Comparison of ENCODE assay signal across 22 mouse cellular contexts in genomic region chr1:61293106-61293505, GRCm38 (mm10).
DNase-seq lines count a peak whose midpoint lies in the region; ATAC-seq and TF ChIP-seq lines count a peak whose summit lies in the region.
"Had no signal": no experiment of that assay in that cellular context is flagged by ENCODE, and none has a peak within 500 bp of the region (broad histone marks: within the 10 kb centered on the region; RNA-seq: fewer than 3 reads in every experiment).

No protein-coding gene starts in this region.

- H3K4me1 ChIP-seq in hindbrain, embryonic 13.5 days (replicated peaks) = peaks cover 22% of the 10 kb centered on the region
- 0 out of 2 replicates have a peak, but pooled peaks cover 2% of the 10 kb centered on the region for H3K4me1 ChIP-seq in hindbrain, postnatal 0 days (ENCODE audit: insufficient read depth, low read length)
- no peaks in the 10 kb centered on the region for H3K4me1 ChIP-seq in midbrain, embryonic 11.5 days (ENCODE audit: control insufficient read depth, insufficient read depth, low read length)
- peaks cover 12% of the 10 kb centered on the region for H3K4me1 ChIP-seq in midbrain, embryonic 13.5 days (replicated peaks)

- H3K27ac ChIP-seq in hindbrain, embryonic 13.5 days = peak overlapping the region; percentile 76
- H3K27ac ChIP-seq in hindbrain, postnatal 0 days = no peak overlapping the region
- H3K27ac ChIP-seq in midbrain, embryonic 11.5 days (ENCODE audit: low read depth, low read length) = no peak overlapping the region
- H3K27ac ChIP-seq in midbrain, embryonic 13.5 days = no peak overlapping the region
- H3K27ac ChIP-seq: embryonic facial prominence, embryonic 13.5 days; embryonic facial prominence, embryonic 15.5 days; forebrain, embryonic 10.5 days; forebrain, embryonic 12.5 days had no signal

- no peak overlapping the region for H3K9ac ChIP-seq in hindbrain, embryonic 13.5 days
- no peak overlapping the region for H3K9ac ChIP-seq in hindbrain, postnatal 0 days (replicated peaks; ENCODE audit: low read length)
- no peak overlapping the region for H3K9ac ChIP-seq in midbrain, embryonic 11.5 days (ENCODE audit: low read length)
- H3K9ac ChIP-seq in midbrain, embryonic 13.5 days (replicated peaks) = no peak overlapping the region
- H3K9ac ChIP-seq: embryonic facial prominence, embryonic 13.5 days; embryonic facial prominence, embryonic 15.5 days; forebrain, embryonic 12.5 days had no signal

- TF ChIP-seq CTCF in hindbrain, postnatal 0 days (IDR thresholded peaks at IDR 0.05; ENCODE audit: low read depth) = no peak

- 66% methylated on average over 5 of the region's 5 CpGs for WGBS in hindbrain, embryonic 13.5 days
- 60% methylated on average over 5 of the region's 5 CpGs for WGBS in hindbrain, postnatal 0 days
- 78% methylated on average over 5 of the region's 5 CpGs for whole genome bisulfite sequencing in midbrain, embryonic 11.5 days
- 72% methylated on average over 5 of the region's 5 CpGs for WGBS in midbrain, embryonic 13.5 days

- H3K9me3 ChIP-seq in hindbrain, embryonic 13.5 days = no peaks in the 10 kb centered on the region
- no peaks in the 10 kb centered on the region for H3K9me3 ChIP-seq in hindbrain, postnatal 0 days (ENCODE audit: low read length)
- H3K9me3 ChIP-seq in midbrain, embryonic 11.5 days (ENCODE audit: control insufficient read depth, low read length) = no peaks in the 10 kb centered on the region
- no peaks in the 10 kb centered on the region for H3K9me3 ChIP-seq in midbrain, embryonic 13.5 days
- H3K9me3 ChIP-seq: embryonic facial prominence, embryonic 13.5 days; embryonic facial prominence, embryonic 15.5 days had no signal

- ATAC-seq in hindbrain, embryonic 13.5 days (ENCODE audit: low FRiP score) = no peak
- ATAC-seq in hindbrain, postnatal 0 days = no peak
- ATAC-seq in midbrain, embryonic 11.5 days (ENCODE audit: low FRiP score) = no peak
- ATAC-seq in midbrain, embryonic 13.5 days = no peak
- ATAC-seq: forebrain, embryonic 14.5 days; forebrain, embryonic 16.5 days had no signal

- H3K4me2 ChIP-seq in hindbrain, embryonic 13.5 days = no peak overlapping the region
- no peak overlapping the region for H3K4me2 ChIP-seq in hindbrain, postnatal 0 days (ENCODE audit: low read depth, low read length)
- no peak overlapping the region for H3K4me2 ChIP-seq in midbrain, embryonic 11.5 days
- H3K4me2 ChIP-seq in midbrain, embryonic 13.5 days (replicated peaks) = no peak overlapping the region
- H3K4me2 ChIP-seq: embryonic facial prominence, embryonic 13.5 days; embryonic facial prominence, embryonic 15.5 days; forebrain, embryonic 12.5 days had no signal

- no peak overlapping the region for H3K4me3 ChIP-seq in hindbrain, embryonic 13.5 days
- no peak overlapping the region for H3K4me3 ChIP-seq in hindbrain, postnatal 0 days (ENCODE audit: low read length)
- H3K4me3 ChIP-seq in midbrain, embryonic 11.5 days (ENCODE audit: low read depth, low read length) = no peak overlapping the region
- no peak overlapping the region for H3K4me3 ChIP-seq in midbrain, embryonic 13.5 days (replicated peaks)
- H3K4me3 ChIP-seq: embryonic facial prominence, embryonic 13.5 days; embryonic facial prominence, embryonic 15.5 days; erythroblast, embryonic 14.5 days; forebrain, embryonic 10.5 days; forebrain, embryonic 12.5 days had no signal

- DNase-seq in hindbrain, postnatal 0 days (ENCODE audit: low spot score) = no peak
- peak; percentile 71 for DNase-seq in midbrain, embryonic 11.5 days (ENCODE audit: low spot score, missing footprints)
- DNase-seq in layer of hippocampus, adult 9-11 months = no peak
- DNase-seq: adrenal gland, adult 2 months; adrenal gland, postnatal 10 days; adrenal gland, postnatal 25 days; cerebellum, adult 11 months; cerebellum, adult 18-20 months; cerebellum, adult 8-10 months; cerebellum, adult 9-11 months; cerebellum, postnatal 14 days; cerebellum, postnatal 36 days; embryo, embryonic 11 days had no signal

- H3K36me3 ChIP-seq in hindbrain, embryonic 13.5 days = no peaks in the 10 kb centered on the region
- H3K36me3 ChIP-seq in hindbrain, postnatal 0 days (ENCODE audit: insufficient read depth, low read length) = no peaks in the 10 kb centered on the region
- no peaks in the 10 kb centered on the region for H3K36me3 ChIP-seq in midbrain, embryonic 11.5 days (ENCODE audit: control insufficient read depth, insufficient read depth, low read length)
- H3K36me3 ChIP-seq in midbrain, embryonic 13.5 days = no peaks in the 10 kb centered on the region
- H3K36me3 ChIP-seq: embryonic facial prominence, embryonic 13.5 days; embryonic facial prominence, embryonic 15.5 days; forebrain, embryonic 10.5 days; forebrain, embryonic 12.5 days had no signal

- no peaks in the 10 kb centered on the region for H3K27me3 ChIP-seq in hindbrain, embryonic 13.5 days
- H3K27me3 ChIP-seq in hindbrain, postnatal 0 days (ENCODE audit: insufficient read depth, low read length) = no peaks in the 10 kb centered on the region
- H3K27me3 ChIP-seq in midbrain, embryonic 11.5 days (ENCODE audit: control insufficient read depth, insufficient read depth, low read length) = no peaks in the 10 kb centered on the region
- H3K27me3 ChIP-seq in midbrain, embryonic 13.5 days = no peaks in the 10 kb centered on the region
